Mouse (Mus musculus): ENCODE measurements around the gene Ofcc1.

DNA sequence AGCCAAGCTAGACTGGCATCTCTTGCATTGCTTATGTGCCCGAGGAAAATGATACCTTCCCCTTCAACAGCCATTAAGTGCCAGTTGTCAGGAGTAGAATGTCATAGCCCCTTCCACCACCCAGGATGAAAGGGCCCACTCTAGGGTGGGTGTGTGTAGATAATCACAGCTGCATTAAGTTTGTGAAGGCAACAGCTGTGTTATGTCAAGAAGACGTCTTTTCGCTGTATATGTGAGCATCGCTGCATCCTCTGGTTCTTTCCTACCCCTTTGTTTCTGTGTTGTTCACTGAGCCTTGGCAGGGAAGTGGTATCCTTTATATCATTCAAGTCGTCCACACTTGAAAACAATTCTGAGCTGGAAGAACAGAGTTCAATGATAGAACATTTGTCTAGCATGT, 15.5 kb upstream of the Ofcc1 start:
- TF ChIP-seq CTCF (IDR thresholded peaks at IDR 0.05; ENCODE audit: low read depth) (no peak), EP300 (IDR thresholded peaks at IDR 0.05; ENCODE audit: low read depth) (no peak)
